Mouse (Mus musculus): ENCODE results near the gene Nup188.

The Nup188 gene

GRCm38 (mm10) chr2:30257699-30258460, 28.3 kb upstream of the Nup188 start:
- DNase-seq, result no peak

GRCm38 (mm10) chr2:30258600-30258999, 27.6 kb upstream of the Nup188 start:
- DNase-seq, result no peak

GRCm38 (mm10) chr2:30259131-30260064, 26.8 kb upstream of the Nup188 start:
- DNase-seq, result no peak

GRCm38 (mm10) chr2:30261064-30261736, 25.0 kb upstream of the Nup188 start:
- no peak for DNase-seq

GRCm38 (mm10) chr2:30261921-30262839, 24.0 kb upstream of the Nup188 start:
- no peak for DNase-seq

GRCm38 (mm10) chr2:30262840-30263441, 23.3 kb upstream of the Nup188 start:
- DNase-seq, result peak; percentile 49

- no peak for DNase-seq
Measured at GRCm38 (mm10) chr2:30263811-30264210, 22.4 kb upstream of the Nup188 start.

GRCm38 (mm10) chr2:30264671-30265519, 21.3 kb upstream of the Nup188 start:
- DNase-seq, result no peak

- DNase-seq, result peak; percentile 30
Measured at GRCm38 (mm10) chr2:30265767-30266253, 20.4 kb upstream of the Nup188 start, which contains the start of gene Phyhd1. Gene Phyhd1, plus strand, starts transcription at chr2:30266203.

GRCm38 (mm10) chr2:30266392-30266941, 19.7 kb upstream of the Nup188 start:
- DNase-seq, result peak; percentile 77

GRCm38 (mm10) chr2:30267466-30267865, 18.7 kb upstream of the Nup188 start:
- no peak for DNase-seq

GRCm38 (mm10) chr2:30268371-30268770, 17.8 kb upstream of the Nup188 start:
- no peak for DNase-seq

- no peak for DNase-seq
Measured at GRCm38 (mm10) chr2:30269241-30269990, 16.8 kb upstream of the Nup188 start.

GRCm38 (mm10) chr2:30270134-30270533, 16.1 kb upstream of the Nup188 start:
- DNase-seq, result peak; percentile 79

GRCm38 (mm10) chr2:30280743-30281142, 5.5 kb upstream of the Nup188 start, which contains the start of gene Gm28038:
Gene Gm28038, plus strand, starts transcription at chr2:30281043.
- DNase-seq, result no peak

GRCm38 (mm10) chr2:30281651-30282050, 4.5 kb upstream of the Nup188 start:
- DNase-seq, result no peak

- DNase-seq, result no peak
Measured at GRCm38 (mm10) chr2:30283193-30283592, 3.0 kb upstream of the Nup188 start.

- no peak for DNase-seq
Measured at GRCm38 (mm10) chr2:30285004-30285403, 1.2 kb upstream of the Nup188 start.
